Mouse (Mus musculus) layer of hippocampus, adult 9-11 months (tissue): Measurements from ENCODE around the gene Tex21.
A peak's percentile ranks its signal among the peaks of the same experiment; 100 is the strongest.

ENCODE experiments used
- DNase-seq: peaks from one replicate; pipeline ENCODE4 v3.0.0; 2022

Gene Tex21

DNA sequence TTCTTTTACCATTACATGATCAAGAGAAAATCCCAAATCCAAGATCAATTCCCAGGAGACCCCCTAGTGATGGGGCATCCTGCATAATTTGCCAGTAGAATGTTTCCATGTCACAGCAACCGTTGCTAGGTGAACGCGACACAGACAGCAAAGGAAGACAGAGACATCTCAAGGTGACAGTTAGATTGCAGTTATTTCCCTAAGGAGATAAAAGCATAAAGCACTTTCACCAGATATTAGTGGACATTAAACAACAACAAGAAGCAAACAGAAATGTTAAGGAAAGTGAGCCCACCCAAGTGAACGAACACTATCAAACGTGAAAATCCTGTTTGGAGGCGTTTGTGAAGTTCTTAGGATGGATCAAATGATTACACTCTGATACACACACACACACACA is at the start of gene Tex21:
Gene Tex21 (minus strand): TSS at position 101 of the 400 bp plus-strand sequence.
- no peak for DNase-seq

DNA sequence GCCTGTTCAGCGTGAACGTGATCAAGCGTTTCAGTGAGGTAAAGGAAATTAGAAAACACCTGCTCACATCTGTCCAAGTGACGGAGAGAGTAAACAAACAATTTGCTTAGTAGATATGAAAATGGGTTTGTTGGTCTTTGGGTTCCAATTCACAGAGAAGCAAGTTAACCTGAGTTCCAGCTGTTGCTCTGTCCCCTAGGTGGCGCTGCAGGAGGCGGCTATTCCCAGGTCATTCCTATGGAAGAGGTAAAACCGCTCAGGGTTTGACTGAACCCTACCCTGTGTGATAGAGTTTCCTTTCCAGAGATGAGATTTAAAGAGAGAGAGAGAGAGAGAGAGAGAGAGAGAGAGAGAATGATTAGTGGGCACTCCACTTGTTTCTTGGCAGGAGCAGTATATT is 46.6 kb upstream of the Tex21 start:
- no peak for DNase-seq

DNA sequence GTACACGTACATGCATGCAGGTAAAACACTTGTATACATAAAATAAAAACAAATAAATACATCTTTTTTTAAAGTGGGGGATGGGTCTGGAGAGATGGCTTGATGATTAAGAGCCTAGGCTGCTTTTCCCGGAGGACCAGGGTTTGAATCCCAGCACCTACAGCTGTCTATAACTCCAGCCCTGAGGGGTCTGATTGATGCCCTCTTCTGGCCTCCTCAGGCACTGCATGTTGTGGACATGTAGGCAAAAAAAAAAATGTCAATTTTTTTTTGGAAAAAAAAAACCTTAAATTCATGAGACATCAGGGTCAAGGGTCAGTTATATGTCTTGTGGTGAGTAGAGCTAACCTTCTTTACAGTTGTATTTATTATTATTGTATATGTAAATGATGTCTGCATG is 43.7 kb upstream of the Tex21 start:
- no peak for DNase-seq

DNA sequence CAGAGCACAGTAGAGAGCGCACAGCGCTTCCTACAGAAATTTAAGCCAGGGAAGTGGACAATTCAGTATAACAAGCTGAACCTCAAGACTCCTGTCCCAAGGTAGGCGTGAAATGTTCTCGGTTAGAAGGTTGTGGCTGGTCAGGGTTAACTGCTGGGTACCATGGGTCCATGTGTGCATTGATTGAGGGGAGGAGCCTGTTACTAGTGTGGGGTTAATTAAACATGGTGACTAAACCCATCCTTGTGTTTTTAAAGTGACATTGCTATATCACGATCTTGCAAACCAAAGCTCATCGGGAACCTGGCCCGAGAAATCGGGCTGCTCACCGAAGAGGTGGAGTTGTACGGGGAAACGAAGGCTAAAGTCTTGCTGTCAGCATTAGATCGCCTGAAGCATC is 42.9 kb upstream of the Tex21 start:
- DNase-seq, result no peak

DNA sequence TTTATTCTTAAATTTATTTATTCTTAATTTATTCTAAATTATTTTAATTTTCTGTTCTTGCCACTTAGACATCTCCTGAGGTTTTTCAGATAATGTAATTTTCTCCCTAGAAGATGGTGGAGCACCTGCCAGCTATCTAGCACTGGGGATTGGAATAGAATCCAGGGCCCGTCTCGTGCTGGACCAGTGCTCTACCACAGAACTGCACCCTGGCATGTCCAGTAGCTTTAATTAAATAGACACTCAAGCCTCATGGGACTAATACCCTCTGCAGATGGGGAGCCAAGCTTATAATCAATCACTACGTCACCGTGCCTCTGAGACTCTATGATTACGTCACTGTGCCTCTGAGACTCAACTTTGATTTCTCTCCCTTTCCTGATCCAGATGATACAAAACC is 41.9 kb upstream of the Tex21 start:
- DNase-seq, result no peak

DNA sequence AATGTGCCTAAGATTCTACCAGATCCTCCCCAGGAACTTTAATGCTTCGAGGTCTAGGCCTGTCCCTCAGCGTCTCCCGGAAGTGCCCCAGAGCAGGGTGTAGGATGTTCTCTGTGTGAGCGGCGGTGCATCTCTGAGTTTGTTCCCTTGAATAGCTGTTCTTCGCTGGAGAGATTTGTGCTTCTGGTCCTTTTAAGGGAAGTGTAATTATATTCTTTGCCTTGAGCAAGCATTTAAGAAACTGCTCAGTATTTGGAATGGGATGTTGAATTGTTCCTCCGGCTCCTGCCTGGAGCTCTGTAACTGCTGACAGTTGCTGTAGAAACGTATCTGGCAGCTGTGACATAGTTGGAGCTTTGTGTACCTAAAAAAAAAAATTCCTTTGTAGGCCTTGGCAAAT is 41.4 kb upstream of the Tex21 start:
- peak; percentile 58 for DNase-seq

DNA sequence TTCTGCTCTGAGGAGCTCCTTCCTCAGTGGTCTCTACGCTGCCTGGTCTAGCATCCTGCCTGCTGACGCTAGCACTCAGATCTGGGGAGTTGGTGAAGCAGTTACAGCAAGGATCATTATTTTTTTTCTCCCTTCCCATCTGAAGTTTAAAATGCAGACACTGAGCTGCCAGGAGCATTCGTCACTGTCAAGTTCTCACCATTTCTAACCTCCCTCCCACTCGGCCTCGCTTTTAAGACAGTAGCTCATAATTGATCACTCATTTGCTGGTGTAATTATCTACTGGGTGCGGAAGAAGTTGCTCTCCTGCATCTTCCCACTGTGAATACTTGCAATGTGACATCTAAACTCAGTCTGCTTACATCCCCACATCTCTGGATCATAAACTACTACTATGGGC is 38.9 kb upstream of the Tex21 start:
- DNase-seq, result no peak

DNA sequence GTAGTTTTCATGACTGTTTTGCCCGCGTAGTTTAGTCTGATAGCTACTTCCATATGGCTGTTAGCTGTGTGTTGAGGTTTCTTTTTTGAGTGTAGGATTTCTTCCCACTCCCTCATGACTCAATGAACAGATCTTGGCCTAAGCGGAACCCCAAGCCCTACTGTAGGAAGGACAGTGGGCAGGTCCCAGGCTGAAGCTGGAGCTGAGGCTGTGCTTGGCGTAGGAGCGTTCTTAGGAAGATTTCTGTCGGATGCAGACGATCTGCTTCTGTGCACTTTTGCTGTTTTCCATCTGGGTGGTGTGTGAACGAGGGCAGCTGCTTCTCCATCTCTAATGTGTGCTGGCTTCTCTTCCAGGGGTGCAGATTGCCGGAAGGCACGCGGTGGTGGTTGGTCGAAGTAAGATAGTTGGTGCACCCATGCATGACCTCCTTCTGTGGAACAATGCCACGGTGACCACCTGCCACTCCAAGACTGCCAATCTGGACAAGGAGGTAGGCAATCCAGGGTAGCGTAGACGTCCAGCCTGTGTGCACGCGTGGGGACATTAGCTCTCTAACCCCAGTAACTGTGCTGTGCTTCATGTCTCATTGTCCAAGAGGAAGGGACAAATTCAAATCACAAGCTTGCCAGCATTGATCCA is 36.1 kb upstream of the Tex21 start:
- DNase-seq, result no peak

DNA sequence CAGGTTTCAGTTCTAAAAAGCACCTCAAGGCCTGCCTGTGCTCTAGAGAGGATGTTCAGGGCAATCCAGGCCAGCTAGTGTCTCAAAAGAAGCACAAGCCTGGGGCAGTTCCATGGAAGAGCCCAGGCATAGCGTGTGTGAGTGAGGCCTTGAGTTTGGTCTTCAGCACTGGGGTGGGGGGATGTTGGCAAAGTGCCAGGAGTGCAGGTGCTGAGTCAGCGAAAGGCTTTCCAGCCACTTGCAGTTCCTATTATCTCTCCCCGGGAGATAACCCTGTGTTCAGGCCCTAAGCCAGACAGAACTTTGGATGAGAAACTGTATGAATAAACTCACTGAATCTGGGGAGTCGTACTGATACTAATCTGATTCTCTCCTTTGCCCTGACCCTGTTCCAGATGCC is 35.6 kb upstream of the Tex21 start:
- DNase-seq, result no peak

DNA sequence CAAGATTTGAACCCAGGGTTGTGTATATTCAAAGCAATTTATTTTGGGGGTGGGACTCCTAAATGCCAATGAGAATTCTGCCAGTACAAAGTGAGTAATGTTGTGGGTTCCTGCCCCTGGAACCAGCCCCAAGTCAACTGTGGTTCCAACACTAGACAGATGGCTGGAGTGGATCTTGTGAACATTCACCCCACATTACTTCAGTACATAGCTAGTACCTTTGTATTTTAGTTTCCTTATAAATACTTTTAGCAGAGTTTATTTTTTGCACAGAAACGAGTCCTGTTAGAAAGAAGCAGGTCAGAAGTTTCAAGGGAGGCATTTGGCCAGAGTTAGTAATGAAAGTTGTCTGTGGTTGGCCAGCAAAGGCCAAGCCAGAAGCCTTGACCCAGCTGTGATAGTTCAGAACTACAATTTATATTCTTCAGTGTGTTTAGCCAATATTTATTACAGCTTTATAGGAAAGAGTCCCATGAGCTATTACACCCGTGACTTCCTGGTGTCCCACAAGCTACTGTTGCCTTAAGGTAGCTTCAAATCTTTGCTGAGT is 34.6 kb upstream of the Tex21 start:
- DNase-seq, result no peak

DNA sequence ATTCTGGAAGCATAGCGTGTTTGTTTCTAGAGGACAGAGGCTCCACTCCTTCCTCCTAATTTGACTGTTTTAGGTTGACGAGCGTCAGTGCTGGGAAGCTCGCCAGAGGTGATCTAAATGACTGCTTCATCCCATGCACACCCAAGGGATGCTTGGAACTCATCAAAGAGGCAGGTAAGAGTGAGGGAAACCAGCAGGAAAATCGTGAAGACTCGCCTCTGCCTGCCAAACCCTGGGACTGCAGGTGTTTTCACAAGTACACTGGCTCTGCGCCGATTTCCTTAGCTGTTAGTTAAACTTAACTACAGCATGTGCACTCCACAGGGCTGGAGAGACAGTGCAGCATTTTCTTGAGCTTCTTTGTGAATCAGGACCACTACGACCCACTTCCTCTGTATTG is 34.0 kb upstream of the Tex21 start:
- peak; percentile 45 for DNase-seq

DNA sequence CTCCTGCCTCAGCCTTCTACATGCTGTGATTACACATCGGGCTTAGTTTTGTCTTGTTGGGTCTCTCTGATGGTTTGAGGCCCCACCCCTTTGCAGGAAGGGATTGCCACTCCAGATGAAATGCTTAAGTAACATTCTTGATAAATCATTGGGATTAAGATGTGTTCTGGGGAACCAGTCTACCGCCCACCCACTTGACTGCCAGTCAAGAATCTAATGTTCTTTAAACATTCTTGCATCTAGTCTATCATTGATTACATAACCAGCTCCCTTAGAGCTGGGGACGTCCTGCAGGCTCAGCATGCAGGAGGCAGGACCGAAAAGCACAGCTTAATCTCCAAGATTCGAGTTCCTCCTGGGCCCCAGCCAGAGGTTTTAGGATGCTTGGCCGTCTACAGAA is 31.7 kb upstream of the Tex21 start:
- DNase-seq, result peak; percentile 40

DNA sequence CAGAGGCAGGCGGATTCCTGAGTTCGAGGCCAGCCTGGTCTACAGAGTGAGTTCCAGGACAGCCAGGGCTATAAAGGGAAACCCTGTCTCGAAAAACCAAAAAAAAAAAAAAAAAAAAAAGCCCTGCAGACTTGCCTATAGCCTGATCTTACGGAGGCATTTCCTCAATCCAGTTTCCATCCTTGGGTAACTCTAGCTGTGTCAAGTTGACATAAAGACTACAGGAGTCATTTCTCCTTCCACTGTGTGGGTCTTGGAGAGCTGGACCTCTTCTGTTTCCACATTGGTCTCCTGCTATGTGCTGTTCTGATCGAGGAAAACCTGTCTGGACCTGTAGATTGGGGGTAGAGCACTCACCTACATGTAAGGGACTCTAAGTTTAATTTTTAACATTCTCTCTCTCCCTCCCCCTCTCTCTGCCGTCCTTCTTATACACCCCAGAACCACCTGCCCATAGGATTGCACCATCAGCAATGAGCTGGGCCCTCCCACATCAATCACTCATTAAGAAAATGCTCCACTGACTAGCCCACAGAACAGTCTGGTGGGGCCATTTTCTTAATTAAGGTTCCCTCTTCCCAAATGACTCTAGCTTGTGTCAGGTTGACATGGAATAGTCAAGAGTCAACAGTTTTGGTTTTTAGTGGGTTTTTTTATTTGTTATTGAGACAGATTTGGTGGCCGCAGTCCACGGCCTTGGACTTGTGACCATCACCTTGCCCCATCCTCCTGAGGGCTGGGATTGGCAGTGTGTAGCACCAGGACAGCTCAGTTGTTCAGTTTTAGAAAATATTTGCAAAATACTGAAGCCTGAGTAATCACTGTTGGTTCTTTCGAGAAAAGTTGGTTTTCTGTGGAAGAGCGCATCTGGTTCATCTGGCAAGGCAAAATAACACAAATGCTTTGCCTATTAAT is 26.3 kb upstream of the Tex21 start:
- no peak for DNase-seq

DNA sequence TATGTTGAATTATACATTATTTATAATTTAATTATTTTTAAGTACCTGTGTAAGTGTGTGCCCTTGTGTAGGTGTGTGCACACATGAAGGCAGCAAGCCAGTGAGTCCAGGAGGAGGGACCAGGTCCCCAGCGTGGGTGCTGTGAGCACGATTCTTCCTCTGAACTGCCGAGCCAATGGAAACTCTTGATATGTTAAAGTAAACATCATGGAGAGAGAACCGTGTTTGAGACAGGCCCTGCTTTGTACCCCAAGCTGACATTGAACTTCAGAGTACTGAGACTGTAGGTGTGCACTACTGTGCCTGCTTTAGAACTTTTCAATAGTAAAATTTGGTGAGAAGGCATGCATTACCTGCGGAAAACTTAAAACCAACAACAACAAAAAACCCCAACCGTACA is 25.0 kb upstream of the Tex21 start:
- DNase-seq, result no peak

DNA sequence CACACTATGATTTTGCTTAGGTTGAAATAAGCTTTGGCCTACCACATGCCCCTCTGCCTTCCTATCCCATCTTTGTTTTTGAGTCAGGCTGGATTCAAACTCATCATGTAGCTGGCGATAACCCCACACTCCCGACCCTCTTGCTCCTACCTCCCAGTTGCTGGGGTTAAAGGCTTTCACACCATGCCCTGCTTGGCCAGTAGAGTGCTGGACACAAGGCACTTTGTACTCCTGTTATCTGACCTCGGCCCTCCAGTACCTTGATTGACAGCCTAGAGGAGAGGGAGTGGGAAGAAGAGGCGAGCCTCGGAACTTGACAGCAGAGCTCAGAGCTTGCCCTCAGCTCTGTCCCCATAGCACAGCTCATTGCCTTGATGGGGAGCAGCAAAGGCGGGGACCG is 22.6 kb upstream of the Tex21 start:
- no peak for DNase-seq

DNA sequence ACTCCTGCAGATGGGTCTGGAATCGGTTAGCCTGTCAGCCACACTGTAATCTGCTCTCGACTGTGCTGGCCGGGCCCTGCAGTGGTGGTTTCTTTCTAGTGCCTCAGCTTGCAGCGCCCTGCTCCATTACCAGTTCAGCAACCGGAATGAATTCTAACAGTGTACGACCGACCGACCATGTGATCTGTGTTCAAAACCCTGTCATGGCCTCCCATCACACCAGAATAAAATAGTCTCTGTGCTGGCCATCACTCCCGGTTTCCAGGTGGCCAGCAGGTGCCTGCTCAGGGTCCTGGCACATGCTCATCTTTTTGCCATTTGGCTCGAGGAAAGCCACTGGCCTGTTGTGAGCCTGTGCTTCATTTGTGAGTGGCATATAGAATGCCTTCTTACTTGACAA is 22.1 kb upstream of the Tex21 start:
- no peak for DNase-seq

DNA sequence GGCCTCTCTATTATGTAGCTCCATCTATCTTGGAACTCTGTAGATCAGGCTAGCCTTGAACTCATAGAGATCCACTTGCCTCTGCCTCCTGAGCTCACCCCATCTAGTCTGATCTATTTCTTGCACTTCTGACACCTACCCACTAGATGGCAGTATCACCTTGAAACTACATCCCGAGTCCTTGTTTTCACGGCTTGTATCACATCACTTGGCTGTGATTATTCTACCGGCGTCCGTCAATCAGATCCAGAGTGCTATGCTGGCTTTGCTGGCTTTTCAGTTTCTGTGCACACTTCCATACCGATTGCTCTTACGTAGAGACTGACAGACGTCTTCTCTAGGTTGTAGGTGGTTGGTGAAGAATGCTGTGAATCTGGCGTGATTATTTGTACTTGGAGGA is 20.3 kb upstream of the Tex21 start:
- peak; percentile 58 for DNase-seq

DNA sequence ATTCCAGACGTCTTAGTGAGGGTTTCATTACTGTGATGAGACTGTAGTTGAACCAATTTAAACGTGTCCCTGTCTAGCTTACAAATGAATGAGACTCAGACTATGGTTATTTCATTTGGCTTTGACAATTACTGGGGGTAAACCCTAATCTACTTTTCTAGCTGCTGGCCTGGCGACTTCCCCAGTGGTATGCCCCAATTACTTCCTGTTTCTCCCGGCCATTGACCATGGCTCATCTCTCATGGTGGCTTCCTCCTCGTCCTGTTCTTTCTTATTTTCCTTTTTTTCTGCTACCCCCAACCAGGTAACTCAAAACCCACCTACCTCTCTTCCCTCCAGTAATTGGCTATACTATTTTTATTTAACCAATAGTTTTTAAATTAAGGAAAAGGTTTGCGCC is 18.5 kb upstream of the Tex21 start:
- no peak for DNase-seq

DNA sequence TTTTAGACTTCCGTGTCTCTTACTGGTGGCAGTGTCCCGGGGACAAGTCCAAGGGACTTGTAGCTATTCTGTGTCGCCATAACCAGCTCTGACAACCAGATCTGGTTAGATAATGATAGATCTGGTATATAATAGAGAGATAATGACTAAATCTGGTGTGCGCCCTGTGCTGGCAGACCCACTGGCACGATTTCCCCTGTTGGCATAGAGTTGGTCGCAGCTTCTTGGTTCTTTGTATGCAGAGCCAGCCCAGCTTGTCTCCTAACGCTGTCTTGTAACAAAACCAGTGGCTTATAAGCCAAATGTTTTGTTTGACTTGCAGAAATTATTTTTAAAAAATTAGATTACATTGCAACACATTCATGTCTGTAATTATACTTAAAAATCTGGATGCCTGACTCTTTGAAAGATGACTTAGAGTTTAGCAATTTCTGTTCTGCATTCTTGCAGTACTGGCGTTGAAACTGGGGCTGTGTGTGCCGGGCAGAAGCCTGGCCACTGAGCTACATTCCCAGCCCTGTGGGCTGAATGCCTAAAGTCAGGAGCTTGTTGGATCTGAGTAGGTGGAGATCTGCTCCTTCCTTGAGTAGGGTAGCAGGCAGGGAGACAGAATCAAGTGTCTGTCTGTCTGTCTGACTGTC is 17.9 kb upstream of the Tex21 start:
- peak; percentile 85 for DNase-seq

DNA sequence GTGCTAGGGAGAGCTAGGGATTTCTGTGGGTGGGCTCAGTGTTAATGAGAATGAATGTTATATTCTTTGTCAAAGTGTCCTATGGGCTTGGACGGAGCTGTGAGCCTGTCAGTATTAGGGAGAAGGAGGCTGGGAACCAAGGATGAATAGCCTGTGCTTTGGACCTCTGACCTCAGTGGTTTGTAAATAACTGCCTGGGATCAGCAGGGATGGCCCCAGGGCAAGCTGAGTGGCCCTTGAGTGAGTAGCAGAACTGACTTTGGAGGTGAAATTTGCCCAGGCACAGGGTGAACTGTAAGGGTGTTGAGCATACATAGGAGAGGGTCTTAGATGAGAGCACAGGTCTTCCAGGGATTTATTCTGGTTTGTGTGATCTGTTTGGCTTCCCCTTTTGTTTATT is 17.3 kb upstream of the Tex21 start:
- no peak for DNase-seq

DNA sequence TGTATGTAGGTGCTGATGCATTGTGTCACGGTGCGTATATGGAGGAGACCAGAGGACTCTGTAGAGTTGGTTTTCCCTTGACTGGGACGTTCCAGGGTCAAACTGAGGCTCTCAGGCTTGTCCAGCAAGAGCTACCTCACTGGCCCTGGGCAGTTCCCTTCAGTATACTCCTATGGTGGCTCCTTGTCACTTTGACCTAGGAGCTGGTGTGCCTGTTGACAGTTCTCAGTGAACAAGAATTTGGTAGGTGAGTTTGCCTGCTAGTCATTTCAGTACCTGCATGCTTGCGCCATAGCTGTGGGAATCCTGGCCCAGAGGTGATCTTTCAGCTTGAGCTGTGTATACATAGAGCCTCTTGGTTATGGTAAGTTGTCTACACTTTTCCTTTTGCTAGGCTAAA is 16.4 kb upstream of the Tex21 start:
- DNase-seq, result no peak

DNA sequence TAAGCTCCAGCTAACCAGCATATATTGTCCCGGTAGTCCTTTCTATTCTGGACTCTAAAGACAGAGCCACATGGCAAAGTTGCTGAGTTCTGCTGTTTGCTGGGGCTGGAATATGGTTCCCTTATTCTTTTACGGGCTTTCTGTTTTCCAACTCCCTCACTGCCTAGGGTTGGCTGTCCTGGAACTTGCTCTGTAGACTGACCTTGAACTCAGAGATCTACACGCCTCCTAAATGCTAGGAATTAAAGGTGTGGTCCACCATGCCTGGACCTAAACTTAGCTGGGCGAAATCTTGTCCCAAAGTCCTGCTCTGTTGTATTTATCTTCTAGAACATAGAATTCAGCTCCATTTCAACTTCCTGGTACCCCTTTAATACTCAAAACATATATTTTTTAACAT is 15.0 kb upstream of the Tex21 start:
- DNase-seq, result no peak

DNA sequence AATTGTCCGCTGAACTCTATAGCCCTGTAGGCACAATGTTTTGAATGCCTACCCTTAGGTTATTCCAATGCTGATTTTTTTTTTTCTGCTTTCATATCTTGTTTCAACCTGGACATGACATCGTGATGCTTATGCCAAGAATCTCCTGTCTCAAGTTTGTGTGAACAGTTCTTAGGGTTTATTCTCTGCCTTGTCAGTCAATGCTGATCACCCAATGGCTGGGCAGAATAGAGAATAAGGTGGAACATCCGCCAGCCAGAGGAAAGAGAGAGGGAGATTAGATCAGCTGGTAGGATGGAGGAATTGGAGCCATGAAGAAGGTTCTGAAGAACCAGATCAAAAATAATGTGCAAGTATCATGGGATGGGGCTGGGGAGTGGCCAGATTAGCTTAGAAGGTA is 14.1 kb upstream of the Tex21 start:
- DNase-seq, result no peak
